Mouse (Mus musculus): ENCODE measurements at regions not wholly inside any gene's neighbourhood (a gene's known extent, or its start where the extent isn't known, plus 50 kb on each side); places are given as distances from the start of the nearest gene placed in this dataset.

- TF ChIP-seq CTCF (IDR thresholded peaks at IDR 0.05; ENCODE audit: control insufficient read depth, insufficient read depth, low read length): no peak
- no peak for TF ChIP-seq POLR2A (IDR thresholded peaks at IDR 0.05; ENCODE audit: borderline replicate concordance, control insufficient read depth, low read depth, low read length)
Observed at GRCm38 (mm10) chr9:116342009-116342408, 166.8 kb upstream of the Tgfbr2 start.
